Mouse (Mus musculus): ENCODE measurements around the gene Carns1. TPM values are rescaled to one million over a fixed set of nuclear protein-coding genes. Genes with fewer than 3 reads are reported as not detected.
"Not testable (repeated sequence)": the region's sequence is repeated elsewhere in the genome, so short reads cannot be mapped to it uniquely, and the experiment has no call there.

The Carns1 gene
- total RNA-seq, 1 experiment from 2014 or later = 4.1 TPM

- DNase-seq = no peak
Measured at GRCm38 (mm10) chr19:4149764-4150461, 25.4 kb downstream of the Carns1 start.

- DNase-seq = no peak
Measured at GRCm38 (mm10) chr19:4149283-4149682, 26.0 kb downstream of the Carns1 start.

DNA sequence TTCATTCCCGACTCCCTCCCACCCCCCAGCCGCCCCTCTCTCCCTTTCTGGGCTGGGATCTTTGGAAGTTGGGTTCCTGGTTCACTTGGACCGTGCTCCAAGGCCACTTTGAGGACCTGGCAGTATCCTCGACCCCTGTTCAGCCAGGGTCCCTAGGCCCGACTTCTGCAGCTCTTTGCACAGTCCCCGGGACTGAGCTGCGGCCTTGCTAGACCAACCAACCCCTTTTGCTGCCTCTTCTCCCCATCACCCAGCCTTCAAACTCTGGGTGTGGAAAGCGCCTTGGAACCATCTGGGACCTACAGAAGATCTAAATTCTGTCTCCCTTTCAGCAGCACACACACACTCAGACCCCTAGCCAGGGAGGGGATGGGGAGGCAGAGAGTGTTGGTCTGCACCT, 26.5 kb downstream of the Carns1 start:
- DNase-seq = no peak

DNA sequence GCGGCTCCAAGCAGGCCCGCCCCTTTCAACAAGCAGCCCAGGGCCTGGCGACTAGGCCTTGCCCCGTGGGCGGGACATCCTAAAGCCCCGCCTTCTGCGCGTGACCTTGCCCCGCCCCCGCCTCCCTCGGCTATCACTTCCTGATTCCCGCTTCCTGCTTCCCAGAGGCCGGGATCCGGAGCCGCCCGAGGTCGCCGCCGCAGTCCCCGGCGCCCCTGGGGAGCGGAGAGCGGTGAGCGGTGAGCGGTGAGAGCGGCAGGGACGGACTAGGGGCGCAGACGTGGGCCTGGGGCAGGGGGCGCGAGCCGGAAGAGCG, 26.8 kb downstream of the Carns1 start, which contains the start of gene Coro1b:
TSS of gene Coro1b (plus strand) at position 129 of the 316 bp plus-strand sequence.
- DNase-seq = peak; percentile 98

DNA sequence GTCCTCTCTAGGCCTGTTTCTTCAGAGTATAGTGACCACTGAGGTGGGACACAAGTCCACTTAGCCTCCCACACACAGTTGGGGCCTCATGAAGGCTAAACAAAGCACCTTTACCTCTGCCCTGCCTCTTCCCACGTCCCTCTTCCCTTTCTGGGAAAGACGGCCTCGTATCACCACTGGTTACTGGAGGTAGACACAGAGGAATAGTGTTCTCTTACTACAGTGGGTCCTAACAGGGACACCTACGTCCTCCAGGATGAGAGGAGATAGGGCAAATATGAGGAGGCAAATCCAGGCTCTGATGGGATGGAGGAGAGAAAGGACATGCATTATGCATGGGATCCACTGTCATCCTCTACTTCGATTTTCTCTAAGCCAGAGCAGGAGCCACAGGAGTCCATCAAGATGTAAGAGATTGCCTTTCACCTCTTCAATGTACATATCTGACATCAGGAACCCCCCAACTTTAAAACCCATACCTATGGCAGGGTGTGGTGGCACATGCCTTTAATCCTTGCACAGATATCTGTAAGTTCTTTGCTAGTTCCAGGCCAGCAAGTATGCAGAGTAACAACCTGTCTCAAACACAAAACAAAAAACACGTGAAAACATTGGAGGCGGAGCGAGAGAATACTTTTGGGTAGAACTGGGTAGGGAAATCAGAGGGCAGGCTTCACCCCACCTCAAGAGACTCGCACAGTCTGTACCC, 27.3 kb downstream of the Carns1 start:
- DNase-seq = no peak

DNA sequence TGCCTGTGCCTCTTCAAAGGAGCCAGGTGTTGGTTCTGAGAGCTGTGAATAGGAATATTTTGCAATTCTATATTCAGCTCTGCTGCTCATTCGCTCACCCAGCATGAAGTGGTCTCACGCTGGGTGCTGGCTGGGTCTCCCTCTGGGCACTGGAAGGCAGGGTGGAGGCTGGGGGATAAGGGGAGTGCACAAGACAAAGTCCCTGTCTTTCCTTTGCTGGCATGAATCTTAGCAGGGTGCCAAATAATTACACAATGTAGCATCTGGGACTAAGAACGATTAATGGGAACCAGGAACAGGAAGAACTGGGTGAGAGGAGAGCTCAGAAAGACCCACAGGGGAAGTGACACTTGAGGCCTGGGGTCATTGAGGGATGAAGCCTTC, 28.3 kb downstream of the Carns1 start:
- no peak for DNase-seq

DNA sequence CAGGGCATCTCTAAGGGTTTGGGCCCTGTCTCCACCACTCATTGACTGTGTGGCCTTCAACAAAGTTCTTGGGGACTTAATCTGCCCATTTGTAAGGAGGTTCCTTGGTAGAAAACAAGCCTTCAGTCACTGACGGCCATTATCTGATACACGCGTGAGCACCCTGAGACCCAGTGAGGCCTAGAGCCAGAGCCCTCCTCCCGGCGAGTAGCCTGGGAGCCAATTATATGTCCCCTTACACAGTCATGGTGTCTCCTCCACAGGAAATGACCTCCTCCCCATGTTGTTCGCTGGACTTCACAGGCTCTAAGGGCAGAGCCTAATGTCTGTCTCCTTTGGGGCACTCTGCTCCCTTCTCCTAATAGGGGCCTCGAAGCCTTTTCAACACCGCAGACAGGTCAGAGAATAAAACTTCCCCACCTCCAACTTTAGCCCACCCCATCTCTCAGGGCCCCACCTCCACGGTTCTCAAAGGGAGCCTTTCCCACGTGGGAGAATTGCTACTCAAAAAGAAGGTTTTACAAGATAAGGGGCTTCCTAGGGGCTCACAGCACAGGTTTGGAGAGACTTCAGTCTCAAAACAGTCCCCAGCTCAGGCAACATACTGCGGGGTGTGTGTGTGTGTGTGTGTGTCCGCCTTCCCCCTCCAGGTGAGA, 28.8 kb downstream of the Carns1 start:
- DNase-seq = no peak

- no peak for DNase-seq
Measured at GRCm38 (mm10) chr19:4145936-4146335, 29.3 kb downstream of the Carns1 start.

- no peak for DNase-seq
Measured at GRCm38 (mm10) chr19:4144550-4145498, 30.5 kb downstream of the Carns1 start.

GRCm38 (mm10) chr19:4143759-4144268, 31.5 kb downstream of the Carns1 start, which contains the start of gene Cabp4:
Gene Cabp4, minus strand, starts transcription at chr19:4144033.
- DNase-seq = no peak

DNA sequence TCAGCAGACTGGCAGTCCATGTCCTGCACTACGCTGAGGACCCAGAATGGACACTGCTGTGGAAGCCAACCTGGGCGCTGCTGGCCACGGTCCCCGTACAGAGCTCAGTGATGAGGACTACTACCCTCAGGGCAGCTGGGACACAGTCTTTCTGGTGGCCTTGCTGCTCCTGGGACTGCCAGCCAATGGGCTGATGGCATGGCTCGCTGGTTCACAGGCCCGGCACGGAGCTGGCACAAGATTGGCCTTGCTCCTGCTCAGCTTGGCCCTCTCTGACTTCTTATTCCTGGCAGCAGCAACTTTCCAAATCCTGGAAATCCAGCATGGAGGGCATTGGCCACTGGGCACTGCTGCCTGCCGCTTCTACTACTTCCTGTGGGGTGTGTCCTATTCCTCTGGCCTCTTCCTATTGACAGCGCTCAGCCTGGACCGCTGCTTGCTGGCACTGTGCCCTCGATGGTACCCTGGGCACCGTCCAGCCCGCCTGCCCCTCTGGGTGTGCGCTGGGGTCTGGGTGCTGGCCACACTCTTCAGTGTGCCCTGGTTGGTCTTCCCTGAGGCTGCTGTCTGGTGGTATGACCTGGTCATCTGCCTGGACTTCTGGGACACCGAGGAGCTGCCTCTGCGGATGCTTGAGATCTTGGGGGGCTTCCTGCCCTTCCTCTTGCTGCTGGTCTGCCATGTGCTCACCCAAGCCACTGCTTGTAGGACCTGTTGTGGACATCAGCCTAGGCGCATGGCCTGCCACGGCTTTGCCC, 32.7 kb downstream of the Carns1 start:
- no peak for DNase-seq

- no peak for DNase-seq
Measured at GRCm38 (mm10) chr19:4140147-4140546, 35.1 kb downstream of the Carns1 start.

GRCm38 (mm10) chr19:4139446-4139845, 35.8 kb downstream of the Carns1 start, which contains the start of gene Gpr152:
Gene Gpr152, plus strand, starts transcription at chr19:4139787.
- no peak for DNase-seq

DNA sequence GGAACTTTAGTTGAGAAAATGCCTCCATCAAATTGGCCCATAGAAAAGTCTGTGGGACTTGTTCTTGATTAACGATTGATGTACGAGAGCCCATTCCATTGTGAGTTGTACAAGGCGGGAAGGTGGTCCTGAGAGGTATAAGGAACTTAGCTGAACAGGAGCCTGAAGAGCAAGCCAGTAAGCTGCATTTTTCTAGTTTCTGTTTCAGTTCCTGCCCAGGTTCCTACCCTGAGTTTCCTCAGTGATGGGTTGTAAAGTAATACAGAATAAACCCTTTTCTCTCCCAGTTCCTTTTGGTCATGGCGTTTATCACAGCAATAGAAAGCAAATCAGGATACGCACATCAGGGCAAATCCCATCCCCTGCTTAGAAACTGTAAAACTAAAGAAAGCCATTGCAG, 37.4 kb downstream of the Carns1 start:
- DNase-seq = no peak

DNA sequence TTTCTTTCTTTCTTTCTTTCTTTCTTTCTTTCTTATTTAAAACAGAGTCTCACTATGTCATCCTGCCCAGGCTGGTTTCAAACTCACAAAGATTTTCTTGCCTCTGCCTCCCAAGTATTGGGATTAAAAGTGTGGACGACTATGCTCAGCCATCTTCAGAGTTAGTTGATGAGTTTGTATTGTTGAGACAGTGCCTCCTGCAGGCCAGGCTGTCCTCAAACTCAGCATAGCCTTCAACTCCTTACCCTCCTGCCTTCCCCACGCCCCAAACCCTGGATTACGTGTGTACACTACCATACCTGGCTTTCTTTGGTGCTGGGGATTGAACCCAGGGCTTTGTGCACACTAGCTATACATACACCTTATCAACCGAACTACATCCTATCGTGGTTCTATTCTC, 38.8 kb downstream of the Carns1 start:
- DNase-seq = no peak

- not testable (repeated sequence) for DNase-seq
Measured at GRCm38 (mm10) chr19:4135963-4136345, 39.3 kb downstream of the Carns1 start.

DNA sequence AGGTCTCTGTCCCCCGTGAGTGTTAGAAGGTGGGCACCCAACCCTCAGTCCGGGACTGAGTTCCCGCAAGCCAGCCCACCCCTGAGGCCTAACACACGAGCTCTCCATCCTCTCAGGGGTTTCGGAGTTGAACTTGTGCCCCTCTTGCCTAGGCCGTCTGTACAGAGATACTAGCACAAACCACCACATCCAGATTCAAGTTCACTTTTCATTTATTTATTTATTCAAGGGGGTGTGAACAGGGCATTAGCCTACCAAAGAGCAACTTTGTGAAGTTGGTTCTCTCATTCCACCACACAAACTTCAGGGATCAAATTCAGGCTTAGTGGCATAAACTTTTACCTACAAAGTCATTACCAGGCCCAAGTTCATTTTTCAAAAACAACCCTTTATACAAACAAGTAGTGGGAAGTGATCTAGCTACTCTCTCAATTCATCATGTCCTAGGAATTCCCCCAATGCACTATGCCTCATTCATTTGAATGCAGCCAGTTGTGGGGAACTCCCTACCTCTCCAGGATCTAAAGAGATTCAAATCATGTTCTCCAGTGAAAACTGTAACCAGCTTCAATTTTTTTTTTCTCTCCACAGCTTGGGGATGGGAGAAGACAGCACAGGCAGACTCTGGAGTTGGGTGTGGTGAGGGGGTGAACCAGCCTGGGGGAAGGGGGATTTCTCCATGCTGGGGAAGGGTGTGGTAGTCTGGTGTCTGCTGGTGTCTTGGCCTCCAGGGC, 39.9 kb downstream of the Carns1 start:
- not testable (repeated sequence) for DNase-seq

- DNase-seq = no peak
Measured at GRCm38 (mm10) chr19:4134354-4134753, 40.9 kb downstream of the Carns1 start.

DNA sequence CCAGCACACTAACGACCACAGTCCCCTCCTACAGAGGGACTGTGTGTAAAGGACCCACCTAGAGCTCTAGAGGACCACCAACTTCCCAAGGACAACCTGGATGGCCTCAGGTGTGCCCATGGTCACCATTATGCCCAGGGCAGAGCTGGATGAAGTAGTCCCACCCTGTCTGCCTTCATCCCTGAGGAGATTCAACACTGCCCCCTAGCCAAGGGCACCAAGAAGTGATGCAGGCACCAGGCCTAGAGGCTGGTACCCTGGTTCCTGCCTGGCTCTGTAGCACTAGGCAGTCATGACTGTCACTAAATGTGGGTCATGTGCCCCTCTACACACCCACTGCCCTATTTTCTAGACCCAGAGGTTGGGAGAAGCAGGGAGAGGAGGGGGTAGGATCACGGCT, 43.5 kb downstream of the Carns1 start:
- DNase-seq = no peak

GRCm38 (mm10) chr19:4131075-4131474, 44.2 kb downstream of the Carns1 start:
- no peak for DNase-seq
